25 mouse cellular contexts compared by ENCODE assay signal in the genomic region with DNA sequence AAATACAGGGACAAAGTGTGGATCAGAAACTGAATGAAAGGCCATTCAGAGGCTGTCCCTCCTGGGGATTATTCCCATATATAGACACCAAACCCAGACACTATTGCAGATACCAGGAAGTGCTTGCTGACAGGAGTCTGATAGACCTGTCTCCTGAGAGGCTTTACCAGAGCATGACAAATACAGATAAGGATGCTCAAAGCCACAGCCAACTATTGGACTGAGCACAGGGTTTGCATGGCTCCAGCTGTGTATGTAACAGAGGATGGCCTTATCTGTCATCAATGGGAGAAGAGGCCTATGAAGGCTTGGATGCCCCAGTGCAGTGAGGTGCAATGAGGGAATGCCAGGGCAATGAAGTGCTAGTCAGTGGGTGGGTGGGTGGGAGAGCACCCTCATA.
DNase-seq lines count a peak whose midpoint lies in the region; ATAC-seq lines count a peak whose summit lies in the region.
"Had no signal": no experiment of that assay in that cellular context is flagged by ENCODE, and none has a peak within 500 bp of the region (broad histone marks: within the 10 kb centered on the region; RNA-seq: fewer than 3 reads in every experiment).

No protein-coding gene starts in this region.

- peak; percentile 57; the same call in 1 of the 2 replicates for ATAC-seq in heart, embryonic 12.5 days (ENCODE audit: insufficient number of reproducible peaks, low FRiP score)
- peak; percentile 35; the same call in 1 of the 2 replicates for ATAC-seq in heart, embryonic 15.5 days (replicated peaks; ENCODE audit: insufficient number of reproducible peaks, insufficient read depth, low FRiP score, low read depth)
- peak; percentile 49; the same call in 1 of the 2 replicates for ATAC-seq in midbrain, embryonic 12.5 days (ENCODE audit: low FRiP score, low read depth)
- ATAC-seq in midbrain, embryonic 11.5 days (ENCODE audit: low FRiP score), result no peak
- no peak for ATAC-seq in forebrain, embryonic 12.5 days (ENCODE audit: low FRiP score)
- ATAC-seq: CD4-positive, CD25-positive, alpha-beta regulatory T cell, adult 4 months; forebrain, embryonic 15.5 days; hindbrain, postnatal 0 days; inflammation-experienced regulatory T-cells, adult 6 months; intestine, embryonic 16.5 days; Patski had no signal

- 0 out of 2 replicates have a peak overlapping the region, but pooled peaks have one; percentile 55 for H3K27ac ChIP-seq in heart, embryonic 12.5 days (ENCODE audit: poor library complexity, severe bottlenecking)
- H3K27ac ChIP-seq in heart, embryonic 15.5 days, result no peak overlapping the region
- H3K27ac ChIP-seq in midbrain, embryonic 12.5 days (replicated peaks), result no peak overlapping the region
- no peak overlapping the region for H3K27ac ChIP-seq in midbrain, embryonic 11.5 days (ENCODE audit: low read depth, low read length)
- no peak overlapping the region for H3K27ac ChIP-seq in forebrain, embryonic 12.5 days
- H3K27ac ChIP-seq: embryonic facial prominence, embryonic 12.5 days; embryonic facial prominence, embryonic 15.5 days; forebrain, embryonic 15.5 days; hindbrain, embryonic 13.5 days; hindbrain, postnatal 0 days had no signal

- no peaks in the 10 kb centered on the region for H3K9me3 ChIP-seq in heart, embryonic 12.5 days (replicated peaks)
- H3K9me3 ChIP-seq in heart, embryonic 15.5 days (replicated peaks), result no peaks in the 10 kb centered on the region
- H3K9me3 ChIP-seq in midbrain, embryonic 12.5 days, result no peaks in the 10 kb centered on the region
- no peaks in the 10 kb centered on the region for H3K9me3 ChIP-seq in midbrain, embryonic 11.5 days (ENCODE audit: control insufficient read depth, low read length)
- H3K9me3 ChIP-seq in forebrain, embryonic 12.5 days, result no peaks in the 10 kb centered on the region
- H3K9me3 ChIP-seq: embryonic facial prominence, embryonic 12.5 days; embryonic facial prominence, embryonic 15.5 days; forebrain, embryonic 15.5 days; hindbrain, embryonic 13.5 days had no signal

- H3K4me3 ChIP-seq in heart, embryonic 12.5 days, result no peak overlapping the region
- no peak overlapping the region for H3K4me3 ChIP-seq in heart, embryonic 15.5 days
- no peak overlapping the region for H3K4me3 ChIP-seq in midbrain, embryonic 12.5 days
- no peak overlapping the region for H3K4me3 ChIP-seq in midbrain, embryonic 11.5 days (ENCODE audit: low read depth, low read length)
- no peak overlapping the region for H3K4me3 ChIP-seq in forebrain, embryonic 12.5 days (replicated peaks)
- H3K4me3 ChIP-seq: embryonic facial prominence, embryonic 12.5 days; embryonic facial prominence, embryonic 15.5 days; forebrain, embryonic 15.5 days; hindbrain, embryonic 13.5 days had no signal

- H3K4me1 ChIP-seq in heart, embryonic 12.5 days (replicated peaks), result peaks cover 11% of the 10 kb centered on the region
- H3K4me1 ChIP-seq in heart, embryonic 15.5 days (replicated peaks), result no peaks in the 10 kb centered on the region
- H3K4me1 ChIP-seq in midbrain, embryonic 12.5 days, result no peaks in the 10 kb centered on the region
- no peaks in the 10 kb centered on the region for H3K4me1 ChIP-seq in midbrain, embryonic 11.5 days (ENCODE audit: control insufficient read depth, insufficient read depth, low read length)
- no peaks in the 10 kb centered on the region for H3K4me1 ChIP-seq in forebrain, embryonic 12.5 days
- H3K4me1 ChIP-seq: embryonic facial prominence, embryonic 12.5 days; embryonic facial prominence, embryonic 15.5 days; forebrain, embryonic 15.5 days; hindbrain, embryonic 13.5 days had no signal

- no peaks in the 10 kb centered on the region for H3K27me3 ChIP-seq in heart, embryonic 12.5 days (replicated peaks)
- H3K27me3 ChIP-seq in heart, embryonic 15.5 days, result no peaks in the 10 kb centered on the region
- H3K27me3 ChIP-seq in midbrain, embryonic 12.5 days, result no peaks in the 10 kb centered on the region
- no peaks in the 10 kb centered on the region for H3K27me3 ChIP-seq in midbrain, embryonic 11.5 days (ENCODE audit: control insufficient read depth, insufficient read depth, low read length)
- H3K27me3 ChIP-seq in forebrain, embryonic 12.5 days, result no peaks in the 10 kb centered on the region
- H3K27me3 ChIP-seq: embryonic facial prominence, embryonic 12.5 days; embryonic facial prominence, embryonic 15.5 days; forebrain, embryonic 15.5 days; hindbrain, embryonic 13.5 days; Patski had no signal

- no peak overlapping the region for H3K4me2 ChIP-seq in heart, embryonic 12.5 days
- H3K4me2 ChIP-seq in heart, embryonic 15.5 days, result no peak overlapping the region
- no peak overlapping the region for H3K4me2 ChIP-seq in midbrain, embryonic 12.5 days (replicated peaks)
- H3K4me2 ChIP-seq in midbrain, embryonic 11.5 days, result no peak overlapping the region
- no peak overlapping the region for H3K4me2 ChIP-seq in forebrain, embryonic 12.5 days
- H3K4me2 ChIP-seq: embryonic facial prominence, embryonic 12.5 days; embryonic facial prominence, embryonic 15.5 days; forebrain, embryonic 15.5 days; hindbrain, embryonic 13.5 days had no signal

- DNase-seq in heart, postnatal 25 days (ENCODE audit: low spot score), result no peak
- DNase-seq in heart, adult 9 months (ENCODE audit: low spot score in 2 of 2), result no peak
- no peak for DNase-seq in midbrain, embryonic 11.5 days (ENCODE audit: low spot score, missing footprints)
- DNase-seq in MEL-GATA-1-ER (ENCODE audit: extremely low read depth, low read depth), result peak; percentile 4
- DNase-seq: adrenal gland, postnatal 10 days; adrenal gland, postnatal 36 days; cerebellum, adult 18-20 months; cerebellum, adult 9-11 months; cerebellum, postnatal 25 days; gastrocnemius, postnatal 25 days; kidney, adult 18-20 months; kidney, adult 9 months had no signal

- no peak overlapping the region for H3K9ac ChIP-seq in heart, embryonic 12.5 days
- H3K9ac ChIP-seq in heart, embryonic 15.5 days, result no peak overlapping the region
- H3K9ac ChIP-seq in midbrain, embryonic 12.5 days (replicated peaks), result no peak overlapping the region
- H3K9ac ChIP-seq in midbrain, embryonic 11.5 days (ENCODE audit: low read length), result no peak overlapping the region
- H3K9ac ChIP-seq in forebrain, embryonic 12.5 days, result no peak overlapping the region
- H3K9ac ChIP-seq: embryonic facial prominence, embryonic 12.5 days; embryonic facial prominence, embryonic 15.5 days; forebrain, embryonic 15.5 days; hindbrain, embryonic 13.5 days had no signal

- H3K36me3 ChIP-seq in heart, embryonic 12.5 days, result no peaks in the 10 kb centered on the region
- H3K36me3 ChIP-seq in heart, embryonic 15.5 days, result no peaks in the 10 kb centered on the region
- H3K36me3 ChIP-seq in midbrain, embryonic 12.5 days, result no peaks in the 10 kb centered on the region
- no peaks in the 10 kb centered on the region for H3K36me3 ChIP-seq in midbrain, embryonic 11.5 days (ENCODE audit: control insufficient read depth, insufficient read depth, low read length)
- H3K36me3 ChIP-seq in forebrain, embryonic 12.5 days (replicated peaks), result no peaks in the 10 kb centered on the region
- H3K36me3 ChIP-seq: embryonic facial prominence, embryonic 12.5 days; embryonic facial prominence, embryonic 15.5 days; forebrain, embryonic 15.5 days; hindbrain, embryonic 13.5 days had no signal

- intact Hi-C loops in heart, postnatal 25 days (cut with DNase I), result no loop called here

Comparison
In these comparisons a context has a peak if more than half of its experiments do, and no peak if none do; other contexts are left out.
1. ATAC-seq: peak in heart, embryonic 12.5 days (single experiment), heart, embryonic 15.5 days (single experiment) and midbrain, embryonic 12.5 days (single experiment); none in midbrain, embryonic 11.5 days (single experiment) and forebrain, embryonic 12.5 days (single experiment).